Mouse (Mus musculus) midbrain, embryonic 10.5 days (tissue): ENCODE data around the gene Camk2n1. TPM values are rescaled to one million over a fixed set of nuclear protein-coding genes. Genes with fewer than 3 reads are reported as not detected.

Experiments
- polyA plus RNA-seq: library from polyadenylated mRNA; unstranded; fragments of >200 nt; fragmentation: Nextera tagmentation; extraction: Ambion mirVana; gene quantifications from 2 replicates; pipeline ENCODE4 v1.2.1, GENCODE M21; 2016

Gene Camk2n1
- polyA plus RNA-seq, 1 experiment from 2014 or later: 3.3 TPM

Other genes with a start within 250 kb of the Camk2n1 start
- 153 and 178 TPM in 2 replicates for gene Hp1bp3, start 238.0 kb upstream of the Camk2n1 start, polyA plus RNA-seq
- 0.83 and 1.3 TPM in 2 replicates for gene Sh2d5, start 203.9 kb upstream of the Camk2n1 start, polyA plus RNA-seq
- gene Kif17, start 203.9 kb upstream of the Camk2n1 start, polyA plus RNA-seq: 0.53 and 0.55 TPM in 2 replicates
- 281 and 282 TPM in 2 replicates for gene Ddost, start 149.6 kb upstream of the Camk2n1 start, polyA plus RNA-seq
- gene Pink1, start 128.0 kb upstream of the Camk2n1 start, polyA plus RNA-seq: 30.5 and 41.3 TPM in 2 replicates
- 1.2 and 2.0 TPM in 2 replicates for gene Cda, start 86.3 kb upstream of the Camk2n1 start, polyA plus RNA-seq
- gene Fam43b, start 57.8 kb upstream of the Camk2n1 start, polyA plus RNA-seq: 0.06 TPM in 1 of 2 replicates, not detected in the other
- 19.2 and 22.3 TPM in 2 replicates for gene Mul1, start 19.6 kb upstream of the Camk2n1 start, polyA plus RNA-seq
- gene Vwa5b1, start 181.6 kb downstream of the Camk2n1 start, polyA plus RNA-seq: 0.33 and 0.46 TPM in 2 replicates